Mouse (Mus musculus): Measurements from ENCODE around the gene Gpr37l1. TPM values are rescaled to one million over a fixed set of nuclear protein-coding genes. Genes with fewer than 3 reads are reported as not detected.

The Gpr37l1 gene
- polyA plus RNA-seq, 1 experiment, result not detected

DNA sequence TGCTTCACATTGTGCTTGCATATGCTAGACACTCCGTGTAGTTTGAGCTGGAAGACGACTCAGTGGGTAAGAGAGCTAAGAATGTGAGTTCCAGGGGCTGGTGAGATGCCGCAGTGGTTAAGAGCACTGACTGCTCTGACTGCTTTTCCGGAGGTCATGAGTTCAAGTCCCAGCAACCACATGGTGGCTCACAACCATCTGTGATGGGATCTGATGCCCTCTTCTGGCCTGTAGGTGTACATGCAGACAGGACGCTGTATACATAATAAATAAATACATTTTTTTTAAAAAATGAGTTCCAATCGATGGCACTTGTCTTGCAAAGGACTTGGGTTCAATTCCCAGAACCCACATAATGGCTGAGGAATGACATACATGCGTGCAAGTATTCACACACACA is 3.7 kb upstream of the Gpr37l1 start:
- Histone ChIP-seq H3K4me3 (ENCODE audit: insufficient read depth, low read length) (no peak overlapping the region), H3K4me1 (ENCODE audit: control insufficient read depth, insufficient read depth, low read length) (no peaks in the 10 kb centered on the region), H3K27ac (ENCODE audit: insufficient read depth, low read length) (no peak overlapping the region)
- TF ChIP-seq POLR2A (IDR thresholded peaks at IDR 0.05; ENCODE audit: low read depth, low read length) (no peak), CTCF (IDR thresholded peaks at IDR 0.05; ENCODE audit: borderline replicate concordance, insufficient read depth, low read length) (no peak)

DNA sequence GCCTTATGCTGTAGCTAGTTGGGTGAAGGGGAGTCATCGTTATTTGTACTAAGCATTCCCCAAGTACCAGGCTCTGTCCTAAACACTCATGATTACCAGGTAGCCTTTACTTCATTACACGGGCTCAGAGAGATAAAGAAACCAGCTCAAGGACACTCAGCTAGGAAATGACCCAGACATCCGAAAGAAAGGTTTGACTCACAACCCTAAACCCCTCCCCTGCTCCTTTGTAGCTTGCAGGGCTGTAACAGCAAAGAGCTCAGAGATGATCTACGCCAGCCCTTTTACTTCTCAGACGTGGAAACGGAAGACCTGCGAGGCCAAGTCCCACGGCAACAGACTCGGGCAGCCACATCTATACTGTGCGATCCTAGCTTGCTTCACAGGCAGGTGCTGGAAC is 2.8 kb upstream of the Gpr37l1 start:
- no peak for TF ChIP-seq POLR2A (IDR thresholded peaks at IDR 0.05; ENCODE audit: low read depth, low read length)
- TF ChIP-seq CTCF (IDR thresholded peaks at IDR 0.05; ENCODE audit: borderline replicate concordance, insufficient read depth, low read length), result no peak
- H3K4me1 ChIP-seq (ENCODE audit: control insufficient read depth, insufficient read depth, low read length), result no peaks in the 10 kb centered on the region
- no peak overlapping the region for H3K27ac ChIP-seq (ENCODE audit: insufficient read depth, low read length)
- no peak overlapping the region for H3K4me3 ChIP-seq (ENCODE audit: insufficient read depth, low read length)

DNA sequence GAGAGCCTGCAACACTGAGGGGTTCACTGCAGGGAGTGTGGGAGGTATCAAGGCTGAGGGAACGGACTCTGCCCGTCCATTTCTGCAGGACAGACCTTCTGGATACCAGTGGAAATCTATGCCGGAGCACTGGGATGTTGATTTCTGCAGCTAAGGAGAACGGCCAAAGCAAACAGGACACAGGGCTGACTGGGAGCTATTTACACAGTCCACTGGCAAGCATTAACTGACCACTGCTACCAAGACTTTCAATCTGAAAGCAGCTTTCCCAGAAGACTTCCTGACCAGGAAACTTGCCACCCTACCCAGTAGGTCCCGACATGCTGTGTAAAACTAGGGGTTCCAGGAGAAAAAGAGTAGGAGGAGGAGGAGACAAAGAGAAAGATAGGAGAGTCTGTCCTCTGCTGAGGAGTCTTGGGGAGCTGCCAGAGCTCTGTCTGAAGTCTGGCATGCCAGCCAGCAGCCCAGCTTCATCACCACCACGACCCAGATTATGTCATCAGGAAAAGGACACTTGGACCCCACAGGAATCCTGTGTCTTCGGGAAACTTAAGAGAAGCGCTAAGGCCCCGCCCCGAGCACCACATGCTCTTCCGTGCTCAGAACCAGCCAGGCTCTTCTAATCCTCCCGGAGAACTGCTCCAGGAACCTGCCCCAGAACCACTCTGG is 2.2 kb upstream of the Gpr37l1 start:
- H3K27ac ChIP-seq (ENCODE audit: insufficient read depth, low read length), result no peak overlapping the region
- H3K4me3 ChIP-seq (ENCODE audit: insufficient read depth, low read length), result no peak overlapping the region
- no peaks in the 10 kb centered on the region for H3K4me1 ChIP-seq (ENCODE audit: control insufficient read depth, insufficient read depth, low read length)
- TF ChIP-seq POLR2A (IDR thresholded peaks at IDR 0.05; ENCODE audit: low read depth, low read length), result no peak
- no peak for TF ChIP-seq CTCF (IDR thresholded peaks at IDR 0.05; ENCODE audit: borderline replicate concordance, insufficient read depth, low read length)

DNA sequence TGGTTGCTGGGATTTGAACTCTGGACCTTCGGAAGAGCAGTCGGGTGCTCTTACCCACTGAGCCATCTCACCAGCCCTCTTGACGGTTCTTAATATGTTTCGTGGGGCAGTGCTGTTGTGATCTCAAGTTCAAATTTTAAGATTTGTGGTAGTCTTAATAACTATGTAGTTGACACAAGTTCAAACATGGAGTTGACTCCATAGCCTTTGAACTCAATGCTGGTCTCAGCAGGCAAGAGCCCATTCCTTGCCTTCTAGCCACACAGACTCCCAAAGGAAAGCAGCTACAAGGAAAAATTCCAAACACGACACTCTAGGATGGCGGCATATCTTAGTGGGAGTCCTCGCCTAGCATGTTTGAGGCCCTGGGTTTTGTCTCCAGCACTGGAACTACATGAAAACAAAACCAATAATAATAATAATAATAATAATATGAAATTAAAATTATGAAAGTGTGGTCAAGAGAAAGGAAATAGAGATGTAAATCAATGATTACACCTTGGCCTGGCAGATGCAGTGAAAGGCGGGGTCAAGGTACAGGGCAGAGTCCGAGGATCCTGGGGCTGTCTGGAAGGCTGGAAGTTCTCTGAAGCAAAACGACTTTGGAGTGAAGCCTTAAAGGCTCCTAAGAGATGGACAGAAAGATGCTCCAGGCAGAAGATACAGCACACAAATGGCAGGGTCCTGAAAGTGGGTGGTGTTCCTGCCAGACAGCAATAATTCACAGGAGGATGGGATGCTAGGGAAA is 1.1 kb upstream of the Gpr37l1 start:
- no peak overlapping the region for H3K27ac ChIP-seq (ENCODE audit: insufficient read depth, low read length)
- TF ChIP-seq CTCF (IDR thresholded peaks at IDR 0.05; ENCODE audit: borderline replicate concordance, insufficient read depth, low read length) (no peak), POLR2A (IDR thresholded peaks at IDR 0.05; ENCODE audit: low read depth, low read length) (no peak)
- no peak overlapping the region for H3K4me3 ChIP-seq (ENCODE audit: insufficient read depth, low read length)
- H3K4me1 ChIP-seq (ENCODE audit: control insufficient read depth, insufficient read depth, low read length), result no peaks in the 10 kb centered on the region

DNA sequence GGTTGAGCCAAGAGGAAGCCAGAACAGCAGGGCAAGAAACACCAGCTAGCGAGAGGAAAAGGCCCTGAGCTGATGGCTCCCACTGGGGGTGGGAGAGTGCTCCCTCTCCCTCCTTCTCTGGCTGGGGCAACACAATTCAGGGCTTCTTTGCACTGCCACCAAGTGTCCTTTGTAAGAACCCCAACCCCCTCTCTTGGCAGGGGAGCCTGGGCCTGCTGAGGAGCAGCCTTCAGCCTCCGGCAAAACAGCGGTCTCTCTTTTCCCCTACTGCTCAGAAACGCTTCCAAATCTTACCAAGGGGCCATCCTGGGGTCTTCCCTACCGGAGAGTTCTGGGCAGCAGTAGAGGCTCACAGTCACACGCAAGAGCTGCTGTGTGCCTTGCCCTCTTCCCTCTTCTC is 4.8 kb downstream of the Gpr37l1 start:
- Histone ChIP-seq H3K4me3 (ENCODE audit: insufficient read depth, low read length) (no peak overlapping the region), H3K27ac (ENCODE audit: insufficient read depth, low read length) (no peak overlapping the region), H3K4me1 (ENCODE audit: control insufficient read depth, insufficient read depth, low read length) (no peaks in the 10 kb centered on the region)
- TF ChIP-seq CTCF (IDR thresholded peaks at IDR 0.05; ENCODE audit: borderline replicate concordance, insufficient read depth, low read length), result no peak
- TF ChIP-seq POLR2A (IDR thresholded peaks at IDR 0.05; ENCODE audit: low read depth, low read length), result no peak

DNA sequence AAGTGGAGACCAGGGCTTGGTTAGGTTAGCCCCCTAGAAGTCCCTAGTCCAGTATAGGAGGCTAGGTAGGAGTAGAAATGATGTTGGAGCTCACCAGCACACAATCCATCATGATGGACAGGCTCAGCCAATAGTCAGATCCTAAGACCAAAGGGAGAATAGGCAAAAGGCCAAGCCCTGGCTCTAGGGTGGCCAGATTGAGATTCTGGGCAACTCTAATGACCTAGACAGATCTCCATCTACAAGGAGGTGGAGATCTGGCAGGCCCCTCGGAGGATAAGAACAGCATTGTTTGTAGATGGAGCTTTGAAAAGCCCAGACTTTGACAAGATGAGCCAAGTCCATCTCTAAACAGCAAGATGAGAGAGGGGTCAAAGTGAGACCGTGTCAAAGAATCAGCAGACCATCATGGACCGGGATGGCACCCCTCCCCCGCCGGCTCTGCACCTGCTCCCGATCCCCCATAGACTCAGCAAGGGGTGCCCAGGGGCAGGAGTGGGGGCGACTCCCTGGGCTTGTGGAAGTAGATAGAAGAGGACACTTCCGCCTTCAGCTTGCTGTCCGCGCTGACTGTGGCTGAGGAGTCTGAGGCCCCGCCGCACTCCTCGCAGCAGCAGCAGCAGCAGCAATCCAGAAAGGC is 7.0 kb downstream of the Gpr37l1 start:
- H3K4me1 ChIP-seq (ENCODE audit: control insufficient read depth, insufficient read depth, low read length), result no peaks in the 10 kb centered on the region
- TF ChIP-seq POLR2A (IDR thresholded peaks at IDR 0.05; ENCODE audit: low read depth, low read length) (no peak), CTCF (IDR thresholded peaks at IDR 0.05; ENCODE audit: borderline replicate concordance, insufficient read depth, low read length) (no peak)
- no peak overlapping the region for H3K4me3 ChIP-seq (ENCODE audit: insufficient read depth, low read length)
- no peak overlapping the region for H3K27ac ChIP-seq (ENCODE audit: insufficient read depth, low read length)

DNA sequence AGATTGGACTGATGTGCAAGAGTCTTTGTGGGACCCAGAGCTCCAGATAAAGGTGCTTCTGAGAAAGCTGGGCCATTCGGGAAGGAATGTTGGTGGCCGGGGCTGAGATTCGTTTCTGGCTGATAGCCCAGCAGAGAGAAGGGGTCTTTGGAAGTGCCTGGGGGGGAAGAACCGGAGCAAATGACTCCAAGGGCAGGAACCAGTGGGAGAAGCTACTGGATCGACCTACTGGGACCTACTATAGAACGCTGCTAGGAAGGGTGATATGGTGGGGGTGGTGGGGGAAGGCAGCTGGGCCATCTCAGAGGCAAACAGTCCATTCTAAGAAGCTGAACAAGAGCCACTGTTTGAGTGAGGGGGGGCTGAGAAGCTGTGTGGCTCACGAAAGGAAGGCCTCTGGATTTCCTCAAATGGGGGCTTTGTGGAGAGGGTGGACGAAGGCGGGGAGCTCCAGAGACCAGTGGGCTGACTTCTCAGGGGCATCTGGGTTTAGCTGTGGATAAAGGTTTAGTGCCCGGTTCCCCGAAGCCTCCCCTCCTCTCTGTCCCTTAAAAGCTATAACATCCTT is 7.8 kb downstream of the Gpr37l1 start:
- Histone ChIP-seq H3K27ac (ENCODE audit: insufficient read depth, low read length) (no peak overlapping the region), H3K4me1 (ENCODE audit: control insufficient read depth, insufficient read depth, low read length) (no peaks in the 10 kb centered on the region; the same call in 1 of the 2 replicates), H3K4me3 (ENCODE audit: insufficient read depth, low read length) (no peak overlapping the region)
- no peak for TF ChIP-seq POLR2A (IDR thresholded peaks at IDR 0.05; ENCODE audit: low read depth, low read length)
- TF ChIP-seq CTCF (IDR thresholded peaks at IDR 0.05; ENCODE audit: borderline replicate concordance, insufficient read depth, low read length), result no peak

DNA sequence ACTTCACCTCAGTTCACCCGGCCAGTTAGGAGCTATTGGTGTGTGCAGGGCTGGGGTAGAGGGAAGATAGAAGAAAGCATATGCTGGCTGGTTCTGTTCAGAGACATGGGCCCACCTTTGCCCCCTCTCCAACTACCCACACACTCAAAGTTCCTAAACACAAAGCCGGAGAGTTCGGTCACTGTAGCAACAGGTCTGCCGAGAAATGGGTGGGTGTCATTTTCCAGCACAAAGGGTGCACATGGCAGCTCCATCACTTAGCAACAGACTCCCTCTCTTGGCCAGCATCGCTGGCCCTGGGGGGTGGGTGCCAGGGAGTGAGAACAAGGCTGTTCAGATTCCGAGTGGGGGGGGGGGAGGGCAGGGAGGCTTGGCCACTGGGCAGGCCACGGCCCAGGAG is 8.4 kb downstream of the Gpr37l1 start:
- no peak for TF ChIP-seq CTCF (IDR thresholded peaks at IDR 0.05; ENCODE audit: borderline replicate concordance, insufficient read depth, low read length)
- H3K27ac ChIP-seq (ENCODE audit: insufficient read depth, low read length), result no peak overlapping the region
- no peak overlapping the region for H3K4me3 ChIP-seq (ENCODE audit: insufficient read depth, low read length)
- peaks cover under 1% of the 10 kb centered on the region; the same call in 1 of the 2 replicates for H3K4me1 ChIP-seq (ENCODE audit: control insufficient read depth, insufficient read depth, low read length)

DNA sequence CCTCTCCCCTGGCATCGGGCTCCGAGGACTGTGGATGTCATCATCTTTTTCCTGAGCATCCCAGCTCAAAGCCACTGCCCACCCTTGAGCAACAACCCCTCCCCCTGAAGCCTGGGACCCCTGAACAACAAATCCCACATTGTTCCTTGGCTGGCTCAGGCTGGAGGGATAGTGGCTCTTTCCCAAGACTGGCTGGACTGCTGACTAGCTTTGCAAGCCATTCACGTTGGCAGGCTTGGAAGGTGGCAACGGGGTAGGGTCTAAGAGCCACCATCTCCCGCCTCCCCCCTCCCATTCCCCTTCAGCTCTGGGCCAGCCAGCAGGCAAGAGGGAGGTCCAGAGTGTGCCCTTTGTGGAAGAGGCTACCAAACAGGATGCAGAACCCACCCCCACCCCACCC is 8.8 kb downstream of the Gpr37l1 start:
- Histone ChIP-seq H3K4me3 (ENCODE audit: insufficient read depth, low read length) (no peak overlapping the region), H3K27ac (ENCODE audit: insufficient read depth, low read length) (no peak overlapping the region), H3K4me1 (ENCODE audit: control insufficient read depth, insufficient read depth, low read length) (peaks cover 4% of the 10 kb centered on the region; the same call in 1 of the 2 replicates)
- TF ChIP-seq CTCF (IDR thresholded peaks at IDR 0.05; ENCODE audit: borderline replicate concordance, insufficient read depth, low read length), result no peak
- no peak for TF ChIP-seq POLR2A (IDR thresholded peaks at IDR 0.05; ENCODE audit: low read depth, low read length)

Measured in embryonic fibroblast, embryonic 13.5 days (primary cell).